Mouse (Mus musculus) spleen, postnatal 36 days (tissue): ENCODE results near the gene Atg5.
"Not testable (repeated sequence)": the region's sequence is repeated elsewhere in the genome, so short reads cannot be mapped to it uniquely, and the experiment has no call there.

Experiments used
- DNase-seq, 2 experiments: peaks; one replicate each; pipeline ENCODE4 v3.0.0; 2022; ENCODE audit warnings: low spot score in 2 of 2, mixed read lengths in 1 of 2

The Atg5 gene

DNA sequence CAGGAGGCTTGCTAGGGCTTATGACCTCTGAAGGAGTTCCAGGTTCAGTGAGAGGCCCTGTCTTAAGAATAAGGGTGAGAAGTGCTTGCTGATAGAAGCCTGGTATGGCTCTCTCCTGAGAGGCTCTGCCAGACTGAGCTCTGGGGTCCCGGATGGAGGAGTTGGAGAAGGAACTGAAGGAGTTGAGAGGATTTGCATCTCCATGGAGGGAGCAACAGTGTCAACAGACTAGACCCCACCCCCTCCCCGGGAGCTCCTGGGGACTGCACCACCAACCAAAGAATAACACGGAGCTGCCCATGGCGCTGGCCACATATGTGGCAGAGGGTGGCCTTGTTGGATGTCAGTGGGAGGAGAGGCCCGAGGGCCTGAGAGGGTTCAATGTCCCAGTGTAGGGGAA is 47.1 kb downstream of the Atg5 start:
- DNase-seq = no peak

DNA sequence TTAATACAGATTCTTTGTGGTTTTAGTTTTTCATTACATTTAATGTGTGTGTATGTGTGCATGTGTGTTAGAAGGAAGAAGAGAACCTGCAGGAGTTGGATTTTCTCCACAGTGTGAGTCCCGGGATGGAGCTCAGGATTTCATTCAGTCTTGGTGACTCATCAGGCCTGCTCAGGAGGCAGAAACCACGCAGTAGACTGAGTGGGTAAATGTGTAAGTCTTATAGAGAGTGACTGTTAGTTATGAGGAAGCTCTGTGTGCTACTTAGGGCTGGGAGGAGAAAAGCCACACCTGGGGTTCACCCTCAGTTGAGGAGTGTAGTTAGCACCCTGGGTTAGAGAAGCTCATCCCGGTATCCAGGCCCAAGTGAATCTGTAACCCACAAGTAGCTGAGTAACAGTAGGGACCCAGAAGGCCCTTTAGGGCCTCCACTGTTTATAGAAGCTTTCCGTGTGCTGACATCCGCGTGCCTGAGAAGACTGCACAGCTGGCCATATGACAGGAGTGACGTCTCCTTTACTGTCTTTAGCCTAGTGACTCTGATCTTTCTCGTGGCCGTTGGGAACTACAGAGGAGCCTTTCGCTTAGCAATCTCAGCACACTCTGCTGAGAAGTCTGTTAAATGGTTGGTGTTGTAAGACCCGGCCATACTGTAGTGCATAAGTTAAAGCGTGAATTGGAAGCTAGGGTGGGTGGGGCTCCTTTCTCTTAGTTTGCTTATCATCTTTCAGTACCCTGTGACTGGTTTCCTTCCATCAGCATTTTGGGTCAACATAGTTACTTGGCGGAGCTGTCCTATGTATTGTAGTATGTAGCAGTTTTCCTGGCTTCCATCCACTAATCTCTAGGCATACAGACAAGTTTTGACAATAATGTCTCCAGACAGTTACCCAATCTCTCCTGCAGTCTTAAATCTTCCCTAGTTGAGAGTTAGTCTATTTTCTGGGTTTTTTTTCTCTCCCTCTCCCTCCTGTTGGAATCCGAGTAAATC is 48.4 kb downstream of the Atg5 start:
- no peak for DNase-seq

DNA sequence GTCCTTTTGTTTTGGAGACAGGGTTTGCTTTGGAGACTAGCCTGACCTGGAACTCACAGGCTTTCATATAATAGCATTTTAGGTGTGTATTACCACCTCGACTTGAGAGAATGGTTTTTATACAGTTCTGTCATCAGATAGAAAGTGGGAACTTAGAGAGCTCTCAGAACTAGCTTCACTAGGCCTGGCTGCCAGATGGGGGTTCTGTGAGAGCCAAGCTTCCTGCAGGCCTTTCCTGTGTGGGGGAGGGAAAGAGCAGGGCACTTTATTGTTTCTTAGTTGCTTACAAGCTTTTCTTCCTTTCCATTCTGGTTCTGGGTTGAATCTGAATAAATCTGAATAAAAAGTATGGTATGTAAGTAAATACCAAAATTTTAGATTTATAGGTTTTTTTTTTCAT is 54.0 kb downstream of the Atg5 start:
- DNase-seq = peak in 1 of 2 experiments; percentile 11

DNA sequence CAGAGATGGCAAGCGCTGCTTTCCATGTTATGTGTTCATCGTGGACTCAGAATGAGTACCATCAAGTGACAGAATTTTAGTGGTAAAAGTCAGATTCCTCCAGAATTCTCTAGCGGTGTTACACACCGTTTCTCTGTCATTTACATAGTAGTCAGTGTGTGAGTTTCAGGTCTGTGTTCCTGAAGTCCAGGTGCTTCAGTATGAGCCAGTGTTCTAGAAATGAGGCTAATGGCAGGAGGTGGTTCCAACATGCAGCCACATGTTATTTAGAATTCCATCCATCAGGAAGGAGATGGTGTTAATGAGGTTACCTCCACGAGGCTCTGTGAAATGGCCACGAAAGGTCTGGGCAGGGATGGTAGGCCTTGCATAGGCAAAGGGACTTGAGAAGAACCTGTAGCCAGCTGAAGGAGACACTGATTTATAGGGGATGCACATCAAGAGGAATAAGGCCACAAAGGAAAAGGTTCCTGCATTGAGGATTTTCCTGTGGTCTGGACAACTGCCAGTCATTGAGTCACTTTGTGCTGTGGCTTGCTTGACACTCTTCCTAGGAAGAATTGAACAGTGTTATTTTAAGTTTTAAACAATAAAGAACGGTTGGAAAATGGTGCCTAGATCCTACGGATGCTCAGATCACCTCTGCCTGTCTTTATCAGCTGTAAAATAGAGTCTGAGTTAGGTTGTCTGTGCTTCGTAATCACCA is 55.1 kb downstream of the Atg5 start:
- DNase-seq = no peak

DNA sequence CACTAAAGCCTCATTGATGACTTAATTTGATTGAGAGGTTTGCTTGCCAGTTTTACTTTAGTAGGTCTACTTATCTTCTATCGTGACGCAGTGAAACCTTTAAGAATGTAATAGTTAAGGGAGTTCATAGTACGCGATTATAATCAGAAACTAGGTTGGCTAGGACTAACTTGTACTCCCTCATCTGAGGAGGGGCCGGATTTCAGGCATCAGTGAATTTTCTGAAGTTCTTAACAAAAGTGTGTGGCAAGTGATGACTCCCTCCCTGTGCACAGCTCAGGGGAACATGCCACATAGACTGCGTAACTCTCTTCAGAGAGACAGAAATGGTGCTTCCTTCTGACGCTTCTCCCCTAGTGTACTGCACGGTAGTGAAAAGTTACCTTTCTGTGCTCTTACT is 55.7 kb downstream of the Atg5 start:
- DNase-seq = no peak

DNA sequence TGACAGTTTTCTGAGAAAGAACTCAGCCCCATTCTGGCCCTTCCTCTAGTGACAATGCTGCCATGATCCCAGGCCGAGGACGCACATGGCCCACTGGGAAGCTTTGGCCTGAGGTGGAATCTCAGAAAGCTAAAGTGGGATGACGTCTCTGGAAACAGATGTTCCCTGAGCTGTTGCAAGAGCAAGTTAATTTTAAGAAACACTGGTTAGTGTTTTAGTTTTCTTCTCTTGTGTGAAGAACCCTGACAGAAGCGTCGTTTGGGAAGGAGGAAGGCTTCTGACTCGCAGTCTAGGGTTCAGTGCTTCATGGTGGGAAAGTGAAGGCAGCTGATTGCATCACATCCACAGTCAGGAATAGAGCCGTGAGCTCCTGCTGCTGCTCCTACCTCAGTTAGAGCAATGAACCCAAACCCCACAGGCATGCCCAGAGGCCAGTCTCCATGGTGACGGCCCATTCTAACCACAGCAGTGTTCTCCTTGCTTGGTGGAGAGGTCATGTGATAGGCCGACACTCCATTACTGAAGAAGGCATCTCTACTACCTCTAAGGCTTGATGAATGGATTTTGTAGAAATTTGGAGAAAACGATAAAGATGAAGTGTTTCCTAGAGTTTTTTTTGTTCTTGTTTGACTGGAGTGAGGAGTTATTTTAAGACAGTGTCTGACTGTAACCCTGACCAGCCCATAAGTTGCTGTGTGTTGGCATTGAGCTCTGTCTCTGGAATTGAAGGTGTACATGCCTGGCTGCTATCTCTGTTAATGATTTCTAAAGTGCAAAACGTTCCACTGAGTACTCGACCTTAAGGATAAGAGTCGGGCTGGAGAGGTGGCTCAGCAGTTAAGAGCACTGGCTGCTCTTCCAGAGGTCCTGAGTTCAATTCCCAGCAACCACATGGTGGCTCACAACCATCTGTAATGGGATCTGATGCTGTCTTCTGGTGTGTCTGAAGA is 57.7 kb downstream of the Atg5 start:
- DNase-seq = no peak

DNA sequence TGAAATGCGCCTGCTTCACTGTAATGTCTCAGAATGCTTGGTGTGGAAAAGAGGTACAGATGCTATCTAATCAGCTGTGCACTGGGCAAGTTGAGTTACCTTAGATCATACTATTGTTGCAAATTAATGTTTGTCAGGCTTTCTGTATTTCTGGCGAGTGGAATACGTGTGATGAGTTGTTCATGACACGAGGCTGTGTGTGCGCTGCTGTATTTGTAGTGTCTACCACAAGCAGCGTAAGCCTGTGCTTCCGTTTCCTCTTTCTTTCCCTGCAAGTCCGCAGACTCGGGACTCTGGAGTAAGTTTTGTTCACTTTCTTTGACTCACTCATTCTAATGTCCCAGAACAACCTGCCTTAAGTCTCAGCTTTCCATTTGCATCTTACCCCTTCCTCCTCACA is 58.9 kb downstream of the Atg5 start:
- no peak for DNase-seq

DNA sequence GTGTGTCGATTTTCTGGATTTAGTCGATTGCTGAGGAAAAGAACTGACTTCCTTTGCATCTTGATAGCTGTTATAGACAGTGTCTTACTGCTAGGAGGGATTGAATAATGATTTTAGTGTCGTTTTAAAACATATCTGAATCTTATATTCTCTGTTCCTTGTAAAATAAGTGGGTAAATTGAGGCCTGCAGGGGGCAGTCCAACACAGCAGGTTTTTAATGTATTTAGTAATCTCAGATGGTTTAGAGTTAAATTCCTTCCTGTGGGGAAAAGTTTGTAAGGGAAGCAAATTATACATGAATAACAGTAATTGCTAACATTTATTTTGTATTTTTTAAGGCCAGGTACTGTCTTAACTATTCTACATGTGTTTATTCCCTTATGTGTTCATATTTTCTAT is 60.2 kb downstream of the Atg5 start:
- DNase-seq = peak; percentile 24 to 53

DNA sequence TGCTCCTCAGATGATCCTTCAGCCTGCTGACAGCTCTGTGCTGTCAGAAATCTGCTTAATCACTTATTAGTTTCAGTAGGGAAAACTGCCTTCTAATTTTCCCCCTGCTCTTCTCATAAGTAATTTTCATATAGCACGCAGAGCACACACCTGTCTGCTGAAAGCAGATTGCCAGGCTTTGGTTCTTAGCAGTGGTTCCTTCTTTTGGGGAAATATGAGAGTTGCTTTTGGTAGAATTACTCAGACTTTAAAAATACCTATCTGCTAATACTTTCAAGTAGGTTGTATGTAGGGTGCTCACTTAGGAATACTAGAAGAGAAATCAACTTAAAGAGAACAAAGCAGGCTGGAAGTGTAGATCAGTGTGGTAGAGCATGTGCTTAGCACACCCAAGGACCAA is 62.6 kb downstream of the Atg5 start:
- no peak for DNase-seq

DNA sequence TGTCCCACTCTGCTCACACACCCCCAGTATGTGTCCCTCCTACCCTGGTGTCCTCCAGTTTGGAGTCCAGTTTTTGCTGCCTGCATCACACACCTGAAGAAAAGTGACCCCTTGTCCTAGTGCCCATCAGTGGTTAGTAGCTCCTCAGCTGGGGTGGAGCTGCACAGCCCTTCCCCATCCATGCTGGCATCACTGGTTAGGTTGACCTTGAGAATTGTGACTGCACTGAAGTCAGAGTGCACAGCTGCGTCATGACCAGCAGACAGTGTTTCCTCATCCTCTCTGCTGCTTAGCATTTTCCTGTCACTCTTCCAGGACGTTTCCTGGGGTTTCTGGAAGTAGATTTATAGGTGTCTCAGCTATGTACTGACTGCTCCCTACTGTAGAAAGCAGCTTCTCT is 63.3 kb downstream of the Atg5 start:
- no peak for DNase-seq

DNA sequence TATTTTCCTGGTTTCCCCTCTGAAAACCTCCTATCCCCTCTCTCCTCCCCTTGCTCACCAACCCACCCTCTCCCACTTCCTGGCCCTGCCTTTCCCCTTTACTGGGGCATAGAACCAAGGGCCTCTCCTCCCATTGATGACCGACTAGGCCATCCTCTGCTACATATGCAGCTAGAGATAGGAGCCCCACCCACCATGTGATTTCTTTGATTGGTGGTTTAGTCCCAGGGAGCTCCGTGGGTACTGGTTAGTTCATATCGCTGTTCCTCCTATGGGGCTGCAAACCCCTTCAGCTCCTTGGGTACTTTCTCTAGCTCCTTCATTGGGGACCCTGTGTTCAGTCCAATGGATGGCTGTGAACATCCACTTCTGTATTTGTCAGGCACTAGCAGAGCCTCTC is 64.5 kb downstream of the Atg5 start:
- DNase-seq = peak; percentile 24 to 39

DNA sequence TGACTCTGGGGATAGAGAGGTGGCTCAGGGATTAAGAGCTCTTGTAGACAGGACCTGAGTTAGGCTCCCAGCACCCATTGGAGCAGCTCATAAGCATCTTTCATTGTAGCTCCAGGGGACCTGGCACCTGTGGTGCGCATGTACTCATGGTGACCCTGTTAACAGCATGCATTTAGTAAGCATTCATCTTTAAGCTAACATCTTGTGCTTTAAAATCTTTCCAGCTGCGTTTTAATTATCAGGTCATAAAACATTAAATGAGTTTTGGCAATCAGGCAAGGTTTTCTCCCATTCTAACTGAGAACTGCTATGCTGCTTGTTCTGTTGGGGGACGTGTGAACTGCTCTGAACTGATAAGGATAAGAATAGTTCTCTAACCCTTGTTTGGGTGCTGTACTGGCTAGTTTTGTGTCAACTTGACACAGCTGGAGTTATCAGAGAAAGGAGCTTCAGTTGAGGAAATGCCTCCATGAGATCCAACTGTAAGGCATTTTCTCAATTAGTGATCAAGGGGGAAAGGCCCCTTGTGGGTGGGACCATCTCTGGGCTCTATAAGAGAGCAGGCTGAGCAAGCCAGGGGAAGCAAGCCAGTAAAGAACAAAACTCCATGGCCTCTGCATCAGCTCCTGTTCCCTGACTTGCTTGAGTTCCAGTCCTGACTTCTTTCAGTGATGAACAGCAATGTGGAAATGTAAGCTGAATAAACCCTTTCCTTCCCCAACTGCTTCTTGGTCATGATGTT is 68.7 kb downstream of the Atg5 start:
- DNase-seq = not testable (repeated sequence)

DNA sequence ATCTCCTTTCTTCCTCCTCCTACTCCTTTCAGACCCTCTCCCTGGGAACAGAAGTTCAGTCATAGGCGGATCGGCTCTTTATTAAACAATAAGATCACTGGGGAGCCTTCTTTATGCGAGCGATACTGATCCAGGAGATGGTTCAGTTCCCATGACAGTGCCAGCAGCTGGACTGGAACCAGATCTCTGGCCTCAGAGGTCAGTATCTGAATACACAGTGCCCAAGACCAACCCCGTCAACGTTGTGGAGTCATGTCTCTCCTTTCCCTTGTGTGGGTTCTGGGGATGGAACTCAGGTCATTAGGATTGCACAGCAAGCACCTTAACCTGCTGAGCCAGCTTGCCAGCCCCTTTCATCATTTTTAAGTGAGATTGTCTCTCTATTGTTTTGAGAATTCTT is 70.4 kb downstream of the Atg5 start:
- no peak for DNase-seq

DNA sequence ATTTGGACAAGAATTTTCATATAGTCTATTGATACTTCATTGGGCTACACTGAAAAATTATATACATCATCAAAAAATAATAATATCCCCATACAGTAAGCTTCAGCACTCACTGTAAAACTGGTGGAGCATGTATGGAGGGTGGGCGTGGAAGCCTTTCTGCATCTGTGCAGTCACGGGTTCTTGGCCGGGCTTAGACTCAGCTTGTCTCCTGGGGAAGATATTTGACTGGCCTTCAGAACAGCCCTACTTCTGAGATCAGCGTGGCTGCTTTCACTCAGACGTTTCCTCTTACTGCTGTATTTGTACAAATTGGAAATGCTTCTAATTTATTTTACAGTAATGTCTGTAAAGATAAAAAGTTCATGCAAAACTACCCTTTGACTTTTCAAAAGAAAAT is 71.2 kb downstream of the Atg5 start:
- DNase-seq = peak; percentile 36 to 43

DNA sequence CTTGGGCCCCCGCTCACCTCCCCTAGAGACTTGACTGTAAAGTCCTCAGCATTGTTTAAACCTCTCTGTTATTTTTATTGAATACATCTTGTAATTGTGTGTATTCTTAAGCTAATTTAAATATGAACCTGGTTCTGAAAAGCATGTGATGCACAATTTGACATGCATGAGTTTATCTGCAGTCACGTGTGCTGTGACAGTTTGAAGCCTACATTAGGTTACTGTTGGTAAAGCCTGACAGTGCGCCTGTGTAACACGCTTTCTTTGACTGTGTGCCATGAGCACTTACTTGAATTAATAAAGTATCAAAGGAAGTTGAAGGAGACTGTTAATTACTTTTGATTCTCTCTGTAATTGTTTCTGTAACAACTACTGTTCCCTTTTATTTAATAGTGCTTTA is 72.8 kb downstream of the Atg5 start:
- no peak for DNase-seq

DNA sequence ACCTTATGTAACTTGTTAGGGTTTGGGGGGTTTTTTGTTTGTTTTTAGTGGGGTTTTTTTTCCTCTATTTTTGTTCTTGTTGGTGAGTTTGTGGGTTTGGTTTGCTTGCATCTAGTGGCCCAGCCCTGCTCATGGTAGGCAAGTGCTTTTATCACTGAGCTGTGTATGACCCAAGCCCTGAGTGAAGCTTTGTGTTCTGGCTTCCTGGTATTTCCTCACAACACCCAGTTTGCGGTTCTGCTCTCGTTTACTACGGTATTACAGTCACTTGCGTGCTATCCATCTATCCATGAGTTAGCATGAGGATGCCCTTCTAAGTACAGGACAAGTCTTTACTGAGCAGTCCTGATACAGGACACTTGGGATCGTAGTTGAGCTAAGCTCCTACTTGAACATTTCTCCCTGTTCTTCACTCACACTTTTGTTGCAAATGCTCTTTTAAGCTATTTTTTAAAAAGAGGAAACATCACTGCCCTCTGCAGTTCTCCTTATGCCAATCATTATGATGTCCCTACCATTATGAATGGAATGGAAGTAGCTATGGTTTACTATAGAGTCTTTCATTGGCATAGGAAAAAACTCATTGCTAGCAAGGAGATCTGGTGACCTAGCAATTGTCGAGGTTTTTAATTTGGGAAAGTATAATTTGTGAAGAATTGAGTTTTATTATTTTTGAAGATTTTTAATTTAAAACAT is 73.8 kb downstream of the Atg5 start:
- DNase-seq = no peak

DNA sequence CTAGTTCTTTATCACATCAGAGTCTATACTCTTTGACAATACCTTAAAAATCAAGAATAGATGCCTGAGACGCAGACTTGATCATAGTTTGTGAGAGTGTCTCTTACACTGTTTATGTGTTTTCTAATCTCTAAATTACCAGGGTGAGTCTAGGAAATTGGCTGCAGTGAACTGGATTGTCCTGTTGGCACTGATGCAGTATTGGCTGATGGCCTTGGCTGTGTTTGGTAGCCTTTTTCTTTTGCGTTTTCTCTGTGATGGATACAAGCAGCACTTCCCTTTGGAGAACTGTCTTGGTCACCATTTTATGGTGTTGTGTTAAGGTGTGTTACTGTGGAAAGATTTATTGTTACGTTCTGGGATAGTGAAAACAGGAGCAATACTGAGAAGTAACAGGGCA is 75.2 kb downstream of the Atg5 start:
- no peak for DNase-seq

DNA sequence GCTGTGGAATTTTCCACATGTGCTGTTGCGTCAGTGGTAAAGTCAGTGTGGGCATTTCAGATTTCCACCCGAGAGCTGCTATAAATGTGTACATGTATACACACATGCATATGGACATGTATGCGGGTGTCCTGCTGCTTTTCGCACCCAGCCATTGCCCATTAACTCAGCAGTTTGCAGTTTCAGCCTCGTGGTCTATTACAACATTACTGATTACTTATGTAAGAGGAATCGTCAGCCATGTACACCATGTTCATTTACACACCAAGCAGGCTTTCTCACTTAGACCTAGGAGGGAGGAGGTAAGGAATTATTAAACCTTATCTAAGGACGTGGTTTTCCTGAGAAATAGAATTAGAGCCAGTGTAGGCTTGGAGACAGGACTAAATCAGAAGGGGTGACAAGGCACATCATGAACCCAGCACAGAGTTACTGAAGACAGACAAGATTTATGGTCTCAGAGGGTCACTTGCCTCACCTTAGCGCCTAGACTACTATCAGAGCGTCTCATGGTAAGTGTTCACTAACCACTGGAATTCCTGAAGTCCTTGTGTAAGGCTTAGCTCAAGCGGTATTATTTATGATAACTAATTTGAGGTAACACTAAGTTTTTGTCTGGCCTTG is 79.5 kb downstream of the Atg5 start:
- no peak for DNase-seq

DNA sequence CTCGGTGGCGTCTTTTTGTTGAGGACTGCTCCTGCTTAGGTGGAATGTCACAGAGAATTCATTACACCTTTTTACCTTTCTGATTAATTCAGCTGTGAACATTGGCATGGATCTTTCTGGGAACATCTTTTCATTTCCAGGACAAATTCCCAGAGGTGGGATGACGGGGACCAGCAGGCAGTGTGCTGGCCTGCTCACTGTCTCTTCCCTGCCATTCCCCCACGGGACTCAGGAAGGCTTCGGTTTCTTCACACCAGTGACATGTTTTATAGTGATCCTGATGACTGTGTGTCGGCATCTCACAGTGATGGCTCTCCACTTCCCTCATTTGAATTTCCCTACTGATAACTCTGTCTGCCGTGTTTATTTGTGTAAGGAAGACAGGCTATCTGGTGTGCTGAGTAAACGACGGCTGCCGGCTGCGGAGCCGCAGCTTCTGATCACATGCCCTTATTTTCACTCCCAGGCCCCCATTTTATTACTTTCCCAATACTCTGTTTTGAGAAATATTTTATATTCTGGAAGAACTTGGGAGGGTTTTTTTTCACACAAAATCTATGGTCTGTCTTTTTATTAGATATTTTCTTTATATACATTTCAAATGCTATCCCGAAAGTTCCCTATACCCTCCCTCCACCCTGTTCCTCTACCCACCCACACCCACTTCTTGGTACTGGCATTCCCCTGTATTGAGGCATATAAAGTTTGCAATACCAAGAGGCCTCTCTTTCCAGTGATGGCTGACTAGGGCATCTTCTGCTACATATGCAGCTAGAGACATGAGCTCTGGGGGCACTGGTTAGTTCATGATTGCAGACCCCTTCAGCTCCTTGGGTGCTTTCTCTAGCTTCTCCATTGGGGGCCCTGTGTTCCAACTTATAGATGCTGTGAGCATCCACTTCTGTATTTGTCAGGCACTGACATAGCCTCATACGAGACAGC is 80.6 kb downstream of the Atg5 start:
- DNase-seq = no peak
